Mouse (Mus musculus) liver, postnatal 0 days (tissue): ENCODE results near the gene Fyb. TPM values are rescaled to one million over a fixed set of nuclear protein-coding genes. Genes with fewer than 3 reads are reported as not detected.

Experiments
- ATAC-seq: fragments of 200-750 bp; cut with Nextera tagmentation; 2 replicates; pipeline ENCODE4 v1.8.0; 2017; ENCODE audit warnings: mild to moderate bottlenecking, moderate library complexity
- DNase-seq: peaks from one replicate; pipeline ENCODE4 v3.0.0-alpha.2; 2016
- H3K27ac ChIP-seq: fragments of 300-500 bp; sonication (generic); 2 replicates; pipeline ENCODE4 v1.5.1; 2014; ENCODE audit warnings: antibody characterized with exemption, moderate library complexity, mild to moderate bottlenecking, low read depth
- H3K27me3 ChIP-seq: fragments of 300-500 bp; sonication (generic); 2 replicates; pipeline ENCODE4 v1.6.1; 2014; ENCODE audit warnings: low read length, control low read depth, mixed read lengths; ENCODE audit not compliant: insufficient read depth
- H3K36me3 ChIP-seq: fragments of 300-500 bp; sonication (generic); replicated peaks from 2 replicates; pipeline ENCODE4 v1.6.1; 2014; ENCODE audit warnings: mild to moderate bottlenecking, control low read depth, low read length, moderate library complexity, mixed read lengths; ENCODE audit not compliant: insufficient read depth
- H3K4me1 ChIP-seq: fragments of 300-500 bp; sonication (generic); 2 replicates; pipeline ENCODE4 v1.6.1; 2014; ENCODE audit warnings: antibody characterized with exemption, mild to moderate bottlenecking, control low read depth; ENCODE audit not compliant: insufficient read depth
- H3K4me2 ChIP-seq: fragments of 300-500 bp; sonication (generic); 2 replicates; pipeline ENCODE4 v1.6.1; 2014; ENCODE audit warnings: low read depth, mild to moderate bottlenecking, low read length, moderate library complexity, mixed read lengths
- H3K4me3 ChIP-seq: fragments of 300-500 bp; sonication (generic); 2 replicates; pipeline ENCODE4 v1.5.1; 2014; ENCODE audit warnings: low read depth, low read length
- H3K9ac ChIP-seq: fragments of 300-500 bp; sonication (generic); replicated peaks from 2 replicates; pipeline ENCODE4 v1.6.1; 2014; ENCODE audit warnings: mild to moderate bottlenecking, moderate library complexity
- H3K9me3 ChIP-seq: fragments of 300-500 bp; sonication (generic); 2 replicates; pipeline ENCODE4 v1.6.1; 2016; ENCODE audit warnings: mild to moderate bottlenecking, control low read depth, low read length, mixed read lengths
- CTCF ChIP-seq: sonication (generic); IDR thresholded peaks from 2 replicates; pipeline ENCODE4 v1.5.1; 2016; ENCODE audit warnings: antibody characterized with exemption, low read depth
- EP300 ChIP-seq: IDR thresholded peaks from 2 replicates; pipeline ENCODE4 v1.6.1; 2016; ENCODE audit warnings: antibody characterized with exemption, low read depth, mild to moderate bottlenecking
- WGBS: fragments of 180-500 bp; shearing (Covaris S2); extraction: QIAGEN DNeasy Blood & Tissue Kit; methylation state at CpG from one replicate; pipeline ENCODE4 v1.1.7; 2014; ENCODE audit not compliant: insufficient replicate concordance; 5-methylcytosine and 5-hydroxymethylcytosine counted together
- polyA plus RNA-seq: library from polyadenylated mRNA; unstranded; fragments of >200 nt; fragmentation: Nextera tagmentation; extraction: Ambion mirVana; gene quantifications from 2 replicates; pipeline ENCODE4 v1.2.1, GENCODE M21; 2015

Fyb gene
- polyA plus RNA-seq, 1 experiment from 2014 or later, result 29.7 TPM

- Histone ChIP-seq H3K36me3 (no peaks in the 10 kb centered on the region), H3K9me3 (no peaks in the 10 kb centered on the region), H3K4me2 (no peak overlapping the region), H3K4me1 (no peaks in the 10 kb centered on the region), H3K9ac (no peak overlapping the region), H3K27me3 (no peaks in the 10 kb centered on the region), H3K27ac (no peak overlapping the region), H3K4me3 (no peak overlapping the region)
- TF ChIP-seq EP300 (no peak), CTCF (no peak)
- ATAC-seq (no peak), DNase-seq (no peak)
- WGBS, result 52% methylated on average over 5 of the region's 5 CpGs
These were observed 143.4 kb downstream of the Fyb start for GRCm38 (mm10) chr15:6666072-6666471.

GRCm38 (mm10) chr15:6668793-6669437 lies 146.3 kb downstream of the Fyb start:
- Histone ChIP-seq H3K4me3 (no peak overlapping the region), H3K4me2 (no peak overlapping the region), H3K36me3 (no peaks in the 10 kb centered on the region), H3K4me1 (no peaks in the 10 kb centered on the region), H3K27me3 (no peaks in the 10 kb centered on the region), H3K27ac (no peak overlapping the region), H3K9me3 (no peaks in the 10 kb centered on the region), H3K9ac (no peak overlapping the region)
- 40% methylated on average over 14 of the region's 14 CpGs for WGBS
- no peak for ATAC-seq
- DNase-seq, result no peak
- TF ChIP-seq CTCF (no peak), EP300 (no peak)

- DNase-seq, result no peak
- WGBS, result 75% methylated on average over 2 of the region's 2 CpGs
- no peaks in the 10 kb centered on the region for H3K9me3 ChIP-seq
- H3K36me3 ChIP-seq, result no peaks in the 10 kb centered on the region
- no peaks in the 10 kb centered on the region for H3K27me3 ChIP-seq
- no peak for ATAC-seq
- no peaks in the 10 kb centered on the region for H3K4me1 ChIP-seq
- H3K4me3 ChIP-seq, result no peak overlapping the region
- no peak overlapping the region for H3K27ac ChIP-seq
- TF ChIP-seq CTCF, result no peak
- no peak for TF ChIP-seq EP300
- no peak overlapping the region for H3K4me2 ChIP-seq
- no peak overlapping the region for H3K9ac ChIP-seq
These were observed 155.8 kb downstream of the Fyb start for GRCm38 (mm10) chr15:6678479-6678878.

GRCm38 (mm10) chr15:6702164-6702563 lies 179.5 kb downstream of the Fyb start:
- WGBS, result 39% methylated on average over 2 of the region's 2 CpGs
- Histone ChIP-seq H3K4me2 (no peak overlapping the region), H3K9me3 (no peaks in the 10 kb centered on the region), H3K27ac (no peak overlapping the region), H3K4me1 (0 out of 2 replicates have a peak, but pooled peaks cover 3% of the 10 kb centered on the region), H3K9ac (no peak overlapping the region), H3K4me3 (no peak overlapping the region), H3K36me3 (no peaks in the 10 kb centered on the region), H3K27me3 (no peaks in the 10 kb centered on the region)
- ATAC-seq, result no peak
- no peak for DNase-seq
- TF ChIP-seq CTCF (peak; percentile 68), EP300 (no peak)

GRCm38 (mm10) chr15:6705351-6705901 lies 182.8 kb downstream of the Fyb start:
- 28% methylated on average over 7 of the region's 7 CpGs for WGBS
- no peak for DNase-seq
- no peak for TF ChIP-seq CTCF
- TF ChIP-seq EP300, result peak; percentile 97
- H3K9ac ChIP-seq, result no peak overlapping the region
- H3K27me3 ChIP-seq, result no peaks in the 10 kb centered on the region
- no peaks in the 10 kb centered on the region; the same call in 1 of the 2 replicates for H3K36me3 ChIP-seq
- H3K4me1 ChIP-seq, result peaks cover 10% of the 10 kb centered on the region
- H3K4me3 ChIP-seq, result peak overlapping the region; percentile 23; the same call in 1 of the 2 replicates
- H3K4me2 ChIP-seq, result peak overlapping the region; percentile 57
- H3K9me3 ChIP-seq, result no peaks in the 10 kb centered on the region
- peak; percentile 20 for ATAC-seq
- peak overlapping the region; percentile 26; the same call in 1 of the 2 replicates for H3K27ac ChIP-seq

- WGBS, result 3% methylated on average over 43 of the region's 43 CpGs
- Histone ChIP-seq H3K9ac (peak overlapping the region; percentile 94), H3K4me2 (peak overlapping the region; percentile 83), H3K9me3 (no peaks in the 10 kb centered on the region), H3K27ac (peak overlapping the region; percentile 99), H3K4me3 (peak overlapping the region; percentile 86), H3K36me3 (no peaks in the 10 kb centered on the region; the same call in 1 of the 2 replicates), H3K27me3 (no peaks in the 10 kb centered on the region), H3K4me1 (peaks cover 24% of the 10 kb centered on the region)
- peak; percentile 81 for DNase-seq
- TF ChIP-seq CTCF (no peak), EP300 (no peak)
- peak; percentile 61 for ATAC-seq
These were observed 184.9 kb downstream of the Fyb start for GRCm38 (mm10) chr15:6707551-6707935.
